Mouse (Mus musculus): Measurements from ENCODE around the gene Dpp6.

DNA sequence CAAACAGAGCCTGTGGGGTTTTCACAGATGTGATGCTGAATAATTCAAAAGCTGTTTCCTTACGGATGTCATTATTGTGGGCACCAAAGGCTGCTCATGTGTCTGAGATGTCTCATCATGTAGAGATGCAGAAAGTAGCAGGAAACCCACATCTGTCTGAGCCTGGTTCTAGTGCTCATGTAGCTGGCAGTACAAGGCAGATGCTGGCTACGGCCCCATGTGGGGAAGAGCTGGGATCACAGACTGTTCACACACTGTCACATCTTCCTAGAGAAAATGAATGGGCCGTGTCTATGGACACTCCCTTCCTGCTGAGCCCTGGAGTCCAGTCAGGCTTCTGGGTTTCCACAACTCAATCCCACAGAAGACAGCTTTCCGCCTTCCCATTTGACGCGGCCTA is 885.5 kb downstream of the Dpp6 start:
- no peak for TF ChIP-seq CTCF (IDR thresholded peaks at IDR 0.05; ENCODE audit: extremely low read depth, insufficient read depth, low read length)
- TF ChIP-seq POLR2A (IDR thresholded peaks at IDR 0.05; ENCODE audit: extremely low read depth, insufficient read depth, low read length), result no peak

All from cortical plate, adult 2 months (tissue).